Mouse (Mus musculus) NIH3T3 (cell line): ENCODE data around the gene Car1.
"Not testable (repeated sequence)": the region's sequence is repeated elsewhere in the genome, so short reads cannot be mapped to it uniquely, and the experiment has no call there.

Experiments
- DNase-seq: peaks from one replicate; pipeline ENCODE4 v3.0.0-alpha.2; 2012; ENCODE audit warnings: low read depth

Car1 gene

DNA sequence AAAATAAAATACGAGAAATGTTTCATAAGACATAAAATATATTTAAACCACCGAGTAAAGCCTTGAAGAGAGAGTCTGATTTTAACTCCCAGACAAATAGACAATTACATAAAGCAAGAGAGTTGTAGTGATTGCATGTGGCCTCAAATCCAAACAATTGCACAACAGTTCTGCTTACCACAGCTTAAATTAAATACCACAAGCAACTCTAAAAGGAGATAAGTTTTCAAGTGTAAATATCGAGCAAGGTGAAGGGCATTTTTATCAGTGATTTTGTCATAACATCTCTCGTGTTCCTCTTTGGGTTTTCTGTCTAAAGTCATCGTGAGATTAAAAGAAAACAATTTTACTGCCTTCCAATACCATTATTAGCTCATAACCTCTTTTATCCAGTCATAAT lies 25.0 kb downstream of the Car1 start:
- DNase-seq: not testable (repeated sequence)

DNA sequence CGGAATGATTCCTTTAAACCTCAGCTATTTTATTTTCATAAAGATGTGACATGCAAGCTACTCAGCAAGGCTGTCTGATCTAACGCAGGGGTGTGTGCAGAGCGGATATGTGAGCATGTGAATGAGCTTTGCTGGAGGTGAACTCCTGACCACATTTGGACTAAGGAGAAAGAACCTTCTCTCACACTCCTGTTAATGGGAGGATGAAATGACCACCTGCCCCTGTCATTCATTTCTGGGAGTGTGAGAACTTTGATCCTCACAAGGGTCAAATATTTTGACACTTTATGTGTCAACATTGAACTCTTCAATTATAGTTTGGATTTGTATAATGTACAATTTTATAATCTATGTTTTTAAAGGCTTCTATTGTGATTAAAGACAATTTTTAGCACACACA lies 25.8 kb downstream of the Car1 start:
- DNase-seq: not testable (repeated sequence)

DNA sequence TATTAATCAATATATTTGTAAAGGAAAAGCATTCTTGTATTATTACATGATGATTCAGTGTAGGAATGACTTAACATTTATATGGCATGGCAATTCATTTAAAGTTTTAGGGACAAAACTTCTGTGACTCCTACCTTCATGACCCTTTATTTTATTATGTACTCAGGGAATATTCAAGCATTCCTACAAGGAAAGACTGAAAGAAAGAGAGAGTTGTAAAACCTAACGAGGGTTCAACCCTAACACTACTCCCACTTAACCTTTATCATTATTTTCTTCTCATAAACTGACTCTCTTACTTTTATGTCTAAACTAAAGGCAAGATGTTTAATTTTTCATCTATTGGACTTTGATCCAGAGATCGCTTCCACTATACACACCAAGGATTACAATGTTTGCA lies 28.0 kb downstream of the Car1 start:
- DNase-seq: no peak

DNA sequence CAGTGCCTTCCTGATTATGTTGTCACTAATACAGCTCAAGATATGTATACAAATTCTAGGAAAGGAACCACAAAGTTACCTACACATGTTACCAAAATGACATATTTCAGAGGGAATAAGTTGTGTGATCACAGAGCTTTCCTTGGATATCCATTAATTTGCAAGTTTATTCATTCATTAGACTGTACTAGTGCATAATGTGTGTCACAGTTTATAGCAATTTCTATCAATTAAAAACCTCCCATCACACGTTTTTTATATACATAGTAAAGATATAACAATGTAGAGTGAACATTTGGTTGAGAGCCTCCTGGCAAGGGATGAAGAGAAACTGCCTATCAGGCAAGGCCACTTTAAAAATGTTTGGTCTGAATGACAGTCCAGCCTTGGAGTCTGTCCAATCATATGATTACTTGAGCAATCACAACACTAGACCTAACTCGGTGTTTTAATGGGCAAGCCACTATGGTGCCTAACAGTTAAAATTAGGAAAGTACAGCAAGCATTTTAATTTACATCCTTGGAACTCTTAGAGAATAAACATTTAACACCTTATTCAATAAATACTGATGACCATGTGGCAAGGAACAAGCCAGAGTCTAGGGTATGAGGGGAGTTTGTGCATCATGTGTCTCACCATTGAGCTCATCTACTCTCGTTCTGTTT lies 31.5 kb downstream of the Car1 start:
- not testable (repeated sequence) for DNase-seq

DNA sequence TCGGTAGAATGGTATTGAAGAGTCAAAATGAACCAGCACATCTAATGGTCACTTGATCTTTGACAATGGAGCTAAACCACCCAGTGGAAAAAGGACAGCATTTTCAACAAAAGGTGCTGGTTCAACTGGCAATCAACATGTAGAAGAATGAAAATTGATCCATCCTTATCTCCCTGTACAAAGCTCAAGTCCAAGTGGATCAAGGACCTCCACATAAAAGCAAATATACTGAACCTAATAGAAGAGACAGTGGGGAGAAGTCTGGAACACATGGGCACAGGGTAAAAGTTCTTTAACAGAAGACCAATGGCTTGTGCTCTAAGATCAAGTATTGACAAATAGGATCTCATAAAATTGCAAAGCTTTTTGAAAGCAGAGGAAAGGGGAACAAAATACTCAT lies 33.6 kb downstream of the Car1 start:
- DNase-seq: not testable (repeated sequence)

- DNase-seq: not testable (repeated sequence)
Observed at GRCm38 (mm10) chr3:14772473-14772872, 35.7 kb downstream of the Car1 start.

DNA sequence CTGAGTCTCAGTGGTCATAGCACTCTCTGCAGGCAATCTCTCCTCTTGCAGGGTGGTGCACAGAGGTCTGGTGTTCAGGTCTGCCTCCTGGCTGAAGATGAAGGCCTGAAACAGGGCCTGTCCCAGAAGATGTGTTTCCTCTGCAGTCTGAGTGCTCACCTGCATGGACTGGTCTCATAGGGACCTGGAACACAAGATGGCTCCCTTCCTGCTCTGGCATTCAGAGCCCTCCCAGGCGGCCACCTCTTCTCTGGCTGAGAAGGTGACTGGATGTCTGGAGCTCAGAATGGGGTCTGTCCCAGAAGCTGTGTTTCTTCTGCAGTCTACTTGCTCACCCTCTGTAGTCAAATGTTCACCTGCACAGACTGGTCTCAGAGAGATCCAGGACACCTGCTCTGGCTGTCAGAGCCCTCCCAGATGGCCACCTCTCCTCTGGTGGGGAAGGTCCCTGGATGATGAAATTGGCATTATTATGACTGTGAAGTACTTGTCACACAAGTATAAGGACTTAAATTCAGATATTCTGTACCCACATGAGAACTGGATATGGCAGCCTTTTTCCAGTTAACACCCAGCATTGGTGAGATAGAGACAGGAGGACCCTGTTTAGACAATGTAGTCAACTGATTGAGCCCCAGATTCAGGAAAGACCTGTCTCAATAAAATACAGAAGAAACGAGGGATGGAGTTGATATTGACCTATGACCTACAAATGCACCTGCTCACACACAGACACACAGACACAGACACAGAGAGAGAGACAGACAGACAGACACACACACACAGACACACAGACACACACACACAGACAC lies 43.2 kb downstream of the Car1 start:
- DNase-seq: no peak

- peak; percentile 4 for DNase-seq
Observed at GRCm38 (mm10) chr3:14755716-14756115, 52.5 kb downstream of the Car1 start.

GRCm38 (mm10) chr3:14746041-14746440 lies 62.1 kb downstream of the Car1 start:
- peak; percentile 6 for DNase-seq

GRCm38 (mm10) chr3:14738261-14738660 lies 69.9 kb downstream of the Car1 start:
- no peak for DNase-seq

- not testable (repeated sequence) for DNase-seq
Observed at GRCm38 (mm10) chr3:14727496-14727895, 80.7 kb downstream of the Car1 start.

- DNase-seq: not testable (repeated sequence)
Observed at GRCm38 (mm10) chr3:14725462-14725861, 82.7 kb downstream of the Car1 start.
